Mouse (Mus musculus) spleen, adult 2 months (tissue): ENCODE measurements around the gene Fam196a. TPM values are rescaled to one million over a fixed set of nuclear protein-coding genes. Genes with fewer than 3 reads are reported as not detected.

Experiments used
- DNase-seq, 2 experiments: peaks; one replicate each; pipeline versions ENCODE4 v3.0.0 to v3.0.0-alpha.2; 2012 to 2021; ENCODE audit warnings: low spot score in 2 of 2, low read depth in 1 of 2
- H3K27ac ChIP-seq: fragments of 200-500 bp; 2 replicates; pipeline ENCODE4 v1.5.1; 2012; ENCODE audit warnings: low read length, inconsistent platforms; ENCODE audit not compliant: insufficient read depth
- H3K27me3 ChIP-seq: fragments of 200-500 bp; 2 replicates; pipeline ENCODE4 v1.6.1; 2012; ENCODE audit warnings: mild to moderate bottlenecking, moderate library complexity, low read length, inconsistent platforms; ENCODE audit not compliant: control insufficient read depth, insufficient read depth
- H3K36me3 ChIP-seq: fragments of 200-500 bp; 2 replicates; pipeline ENCODE4 v1.6.1; 2012; ENCODE audit warnings: mild to moderate bottlenecking, low read length, inconsistent platforms; ENCODE audit not compliant: control insufficient read depth, insufficient read depth
- H3K4me1 ChIP-seq: fragments of 200-500 bp; 2 replicates; pipeline ENCODE4 v1.6.1; 2011; ENCODE audit warnings: inconsistent platforms; ENCODE audit not compliant: control insufficient read depth, insufficient read depth, insufficient read length
- H3K4me3 ChIP-seq: fragments of 200-500 bp; 2 replicates; pipeline ENCODE4 v1.5.1; 2011; ENCODE audit warnings: mild to moderate bottlenecking, inconsistent platforms; ENCODE audit not compliant: insufficient read depth, insufficient read length; ENCODE audit errors: extremely low read depth
- CTCF ChIP-seq: fragments of 200-500 bp; IDR thresholded peaks from 2 replicates; pipeline ENCODE4 v1.5.1; 2011; ENCODE audit warnings: mild to moderate bottlenecking, inconsistent platforms; ENCODE audit not compliant: insufficient read depth, insufficient read length, insufficient replicate concordance; ENCODE audit errors: extremely low read depth
- POLR2A ChIP-seq: fragments of 200-500 bp; IDR thresholded peaks from 2 replicates; pipeline ENCODE4 v1.6.1; 2011; ENCODE audit warnings: low read depth, low read length, inconsistent platforms
- WGBS: fragments of 180-500 bp; shearing (Covaris S2); methylation state at CpG from one replicate; pipeline ENCODE4 v1.1.7; 2018; 5-methylcytosine and 5-hydroxymethylcytosine counted together
- polyA plus RNA-seq: library from polyadenylated mRNA; depleted of rRNA; stranded (reverse); fragments of >200 nt; gene quantifications from 2 replicates; pipeline ENCODE4 v1.2.3, GENCODE M21; 2012

The Fam196a gene
- polyA plus RNA-seq, 1 experiment = not detected

GRCm38 (mm10) chr7:134862000-134862399 lies 76.2 kb downstream of the Fam196a start:
- WGBS = 91% methylated on average over 6 of the region's 6 CpGs
- Histone ChIP-seq H3K4me3 (no peak overlapping the region), H3K36me3 (no peaks in the 10 kb centered on the region), H3K27ac (no peak overlapping the region), H3K27me3 (no peaks in the 10 kb centered on the region), H3K4me1 (no peaks in the 10 kb centered on the region)
- TF ChIP-seq POLR2A (no peak), CTCF (no peak)
- DNase-seq = no peak

- TF ChIP-seq POLR2A (no peak), CTCF (no peak)
- DNase-seq = no peak
- no peaks in the 10 kb centered on the region for H3K27me3 ChIP-seq
- WGBS = 89% methylated on average over 4 of the region's 4 CpGs
- H3K4me3 ChIP-seq = no peak overlapping the region
- H3K4me1 ChIP-seq = no peaks in the 10 kb centered on the region
- H3K27ac ChIP-seq = no peak overlapping the region
- no peaks in the 10 kb centered on the region for H3K36me3 ChIP-seq
Observed at GRCm38 (mm10) chr7:134842751-134843150, 95.5 kb downstream of the Fam196a start.

GRCm38 (mm10) chr7:134840066-134840465 lies 98.2 kb downstream of the Fam196a start:
- TF ChIP-seq CTCF = no peak
- TF ChIP-seq POLR2A = no peak
- H3K4me3 ChIP-seq = no peak overlapping the region
- H3K27ac ChIP-seq = no peak overlapping the region
- DNase-seq = no peak
- no peaks in the 10 kb centered on the region for H3K36me3 ChIP-seq
- H3K4me1 ChIP-seq = no peaks in the 10 kb centered on the region
- no peaks in the 10 kb centered on the region for H3K27me3 ChIP-seq
- 91% methylated on average over 2 of the region's 2 CpGs for WGBS
